Comparison of ENCODE assay signal across 16 mouse cellular contexts in genomic region chr4:46934291-46934690, GRCm38 (mm10).
"Had no signal": no experiment of that assay in that cellular context is flagged by ENCODE, and none has a peak within 500 bp of the region (broad histone marks: within the 10 kb centered on the region; RNA-seq: fewer than 3 reads in every experiment).

No protein-coding gene starts in this region.

- DNase-seq: kidney, adult 9 months; kidney, postnatal 36 days; layer of hippocampus, adult 9-11 months; layer of hippocampus, postnatal 36 days; lung, adult 18-20 months; retina, postnatal 1 day; right cerebral cortex, postnatal 25 days; thymus, adult 2 months; thymus, postnatal 25 days had no signal

- H3K4me3 ChIP-seq: limb, embryonic 13.5 days; midbrain, embryonic 12.5 days; neural tube, embryonic 13.5 days had no signal

- H3K9ac ChIP-seq: limb, embryonic 13.5 days; liver, embryonic 14.5 days; midbrain, embryonic 12.5 days; neural tube, embryonic 13.5 days had no signal

- H3K27ac ChIP-seq: kidney, postnatal 0 days; limb, embryonic 13.5 days; liver, embryonic 14.5 days; midbrain, embryonic 12.5 days; neural tube, embryonic 13.5 days; stomach, postnatal 0 days had no signal

- ATAC-seq: midbrain, embryonic 16.5 days had no signal

- H3K9me3 ChIP-seq: limb, embryonic 13.5 days; midbrain, embryonic 12.5 days; neural tube, embryonic 13.5 days had no signal

- H3K4me1 ChIP-seq: limb, embryonic 13.5 days had no signal

- H3K36me3 ChIP-seq: limb, embryonic 13.5 days; midbrain, embryonic 12.5 days; neural tube, embryonic 13.5 days had no signal

- H3K4me2 ChIP-seq: limb, embryonic 13.5 days; midbrain, embryonic 12.5 days; neural tube, embryonic 13.5 days had no signal

- H3K27me3 ChIP-seq: limb, embryonic 13.5 days; midbrain, embryonic 12.5 days; neural tube, embryonic 13.5 days had no signal
